ENCODE assay signal across 11 mouse cellular contexts in the genomic region with DNA sequence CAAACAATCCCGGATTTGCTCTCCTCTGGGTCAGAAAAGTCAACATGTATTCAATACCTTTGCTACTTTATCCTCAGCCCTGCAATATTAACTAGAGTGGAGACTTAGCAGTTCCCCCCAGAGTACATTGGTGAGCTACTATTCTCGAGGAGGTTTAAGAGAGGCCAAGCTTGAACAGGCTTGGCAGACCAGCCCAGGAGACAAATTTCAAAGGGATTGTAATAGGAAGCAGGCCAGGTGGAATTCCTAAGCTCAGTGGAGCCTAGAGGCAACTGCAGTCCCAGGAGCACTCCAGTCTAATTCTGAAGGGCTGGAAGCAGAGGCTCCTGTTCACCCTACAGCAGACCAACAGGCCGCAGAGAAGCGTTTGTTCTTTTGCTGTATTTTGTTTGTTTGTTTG. TPM values are rescaled to one million over a fixed set of nuclear protein-coding genes. Genes with fewer than 3 reads are reported as not detected.
A peak's percentile ranks its signal among the peaks of the same experiment; 100 is the strongest.
DNase-seq lines count a peak whose midpoint lies in the region; ATAC-seq and TF ChIP-seq lines count a peak whose summit lies in the region.
"Had no signal": no experiment of that assay in that cellular context is flagged by ENCODE, and none has a peak within 500 bp of the region (broad histone marks: within the 10 kb centered on the region; RNA-seq: fewer than 3 reads in every experiment).

No protein-coding gene starts in this region.

- no peaks in the 10 kb centered on the region for H3K9me3 ChIP-seq in midbrain, embryonic 12.5 days
- H3K9me3 ChIP-seq in midbrain, embryonic 11.5 days (ENCODE audit: control insufficient read depth, low read length), result no peaks in the 10 kb centered on the region
- H3K9me3 ChIP-seq in forebrain, postnatal 0 days (ENCODE audit: low read length), result no peaks in the 10 kb centered on the region
- no peaks in the 10 kb centered on the region for H3K9me3 ChIP-seq in neural tube, embryonic 14.5 days (ENCODE audit: control insufficient read depth, low read length)

- 38% methylated on average over 4 of the region's 4 CpGs for WGBS in midbrain, embryonic 12.5 days
- WGBS in midbrain, embryonic 11.5 days, result 33% methylated on average over 4 of the region's 4 CpGs
- 50% methylated on average over 4 of the region's 4 CpGs for WGBS in forebrain, postnatal 0 days
- 45% methylated on average over 4 of the region's 4 CpGs for whole genome bisulfite sequencing in neural tube, embryonic 14.5 days

- no peak for ATAC-seq in midbrain, embryonic 12.5 days (ENCODE audit: low FRiP score, low read depth)
- no peak; the same call in 1 of the 2 replicates for ATAC-seq in midbrain, embryonic 11.5 days (ENCODE audit: low FRiP score)
- ATAC-seq in forebrain, postnatal 0 days, result no peak
- ATAC-seq in neural tube, embryonic 14.5 days (ENCODE audit: low read depth), result no peak

- H3K4me2 ChIP-seq in midbrain, embryonic 12.5 days (replicated peaks), result 0 out of 2 replicates have a peak overlapping the region, but pooled peaks have one; percentile 57
- no peak overlapping the region for H3K4me2 ChIP-seq in midbrain, embryonic 11.5 days
- H3K4me2 ChIP-seq in forebrain, postnatal 0 days (ENCODE audit: low read depth), result peak overlapping the region; percentile 54
- H3K4me2 ChIP-seq in neural tube, embryonic 14.5 days (ENCODE audit: low read depth, low read length), result peak overlapping the region; percentile 54

- no peak overlapping the region for H3K27ac ChIP-seq in midbrain, embryonic 12.5 days (replicated peaks)
- no peak overlapping the region for H3K27ac ChIP-seq in midbrain, embryonic 11.5 days (ENCODE audit: low read depth, low read length)
- H3K27ac ChIP-seq in forebrain, postnatal 0 days (ENCODE audit: low read depth, low read length), result no peak overlapping the region
- no peak overlapping the region for H3K27ac ChIP-seq in neural tube, embryonic 14.5 days (ENCODE audit: low read depth, low read length)
- H3K27ac ChIP-seq: heart, adult 2 months had no signal

- DNase-seq in midbrain, embryonic 11.5 days (ENCODE audit: low spot score, missing footprints), result no peak
- DNase-seq in cerebellum, postnatal 10 days, result peak; percentile 37 to 57
- DNase-seq in forebrain, postnatal 0 days, result no peak
- no peak for DNase-seq in frontal cortex, postnatal 14 days (ENCODE audit: low spot score in 2 of 2)
- no peak for DNase-seq in lung, adult 18-20 months
- DNase-seq: heart, adult 2 months; lung, postnatal 36 days; right cerebral cortex, postnatal 14 days had no signal

- H3K27me3 ChIP-seq in midbrain, embryonic 12.5 days, result no peaks in the 10 kb centered on the region
- no peaks in the 10 kb centered on the region for H3K27me3 ChIP-seq in midbrain, embryonic 11.5 days (ENCODE audit: control insufficient read depth, insufficient read depth, low read length)
- H3K27me3 ChIP-seq in forebrain, postnatal 0 days (ENCODE audit: insufficient read depth, low read length), result no peaks in the 10 kb centered on the region
- no peaks in the 10 kb centered on the region for H3K27me3 ChIP-seq in neural tube, embryonic 14.5 days (ENCODE audit: control insufficient read depth, insufficient read depth, low read length)

- no peak overlapping the region for H3K9ac ChIP-seq in midbrain, embryonic 12.5 days (replicated peaks)
- H3K9ac ChIP-seq in midbrain, embryonic 11.5 days (ENCODE audit: low read length), result no peak overlapping the region
- H3K9ac ChIP-seq in forebrain, postnatal 0 days, result no peak overlapping the region
- no peak overlapping the region for H3K9ac ChIP-seq in neural tube, embryonic 14.5 days (replicated peaks; ENCODE audit: low read depth, low read length)

- no peak overlapping the region for H3K4me3 ChIP-seq in midbrain, embryonic 12.5 days
- no peak overlapping the region for H3K4me3 ChIP-seq in midbrain, embryonic 11.5 days (ENCODE audit: low read depth, low read length)
- H3K4me3 ChIP-seq in forebrain, postnatal 0 days (ENCODE audit: low read depth, low read length), result 0 out of 2 replicates have a peak overlapping the region, but pooled peaks have one; percentile 92
- H3K4me3 ChIP-seq in neural tube, embryonic 14.5 days (ENCODE audit: low read depth, low read length), result peak overlapping the region; percentile 88; the same call in 1 of the 2 replicates
- H3K4me3 ChIP-seq: heart, adult 2 months had no signal

- H3K36me3 ChIP-seq in midbrain, embryonic 12.5 days, result no peaks in the 10 kb centered on the region
- no peaks in the 10 kb centered on the region for H3K36me3 ChIP-seq in midbrain, embryonic 11.5 days (ENCODE audit: control insufficient read depth, insufficient read depth, low read length)
- H3K36me3 ChIP-seq in forebrain, postnatal 0 days (ENCODE audit: insufficient read depth), result no peaks in the 10 kb centered on the region
- no peaks in the 10 kb centered on the region for H3K36me3 ChIP-seq in neural tube, embryonic 14.5 days (ENCODE audit: control insufficient read depth, insufficient read depth, low read length)

- TF ChIP-seq CTCF in forebrain, postnatal 0 days (IDR thresholded peaks at IDR 0.05; ENCODE audit: low read depth), result no peak

- peaks cover 20% of the 10 kb centered on the region for H3K4me1 ChIP-seq in midbrain, embryonic 12.5 days
- peaks cover 9% of the 10 kb centered on the region; the same call in 1 of the 2 replicates for H3K4me1 ChIP-seq in midbrain, embryonic 11.5 days (ENCODE audit: control insufficient read depth, insufficient read depth, low read length)
- peaks cover 7% of the 10 kb centered on the region; the same call in 1 of the 2 replicates for H3K4me1 ChIP-seq in forebrain, postnatal 0 days (ENCODE audit: insufficient read depth)
- H3K4me1 ChIP-seq in neural tube, embryonic 14.5 days (ENCODE audit: control insufficient read depth, insufficient read depth, low read length), result peaks cover 4% of the 10 kb centered on the region

RNA-seq across cellular contexts. Expression of gene Grik2, which starts 1.1 kb away (rescaled TPM):
- polyA plus RNA-seq in midbrain, embryonic 12.5 days (2016; fragmentation: Nextera tagmentation; extraction: Ambion mirVana), result 20.2 and 23.9 TPM in 2 replicates
- 15.5 and 17.5 TPM in 2 replicates for polyA plus RNA-seq in midbrain, embryonic 11.5 days (2014; fragmentation: Nextera tagmentation; extraction: Ambion mirVana)
- total RNA-seq in forebrain, postnatal 0 days (2014; rRNA removed), result 98.9 and 102 TPM in 2 replicates
- polyA plus RNA-seq in forebrain, postnatal 0 days (2015; fragmentation: Nextera tagmentation; extraction: Ambion mirVana), result 17.9 and 30.2 TPM in 2 replicates
- polyA plus RNA-seq in neural tube, embryonic 14.5 days (2014; fragmentation: Nextera tagmentation; extraction: Ambion mirVana), result 53.9 and 69.6 TPM in 2 replicates
- total RNA-seq: liver, adult 2 months had no signal
- polyA plus RNA-seq: liver, adult 2 months had no signal

Comparison
In these comparisons a context has a peak if more than half of its experiments do, and no peak if none do; other contexts are left out.
1. H3K4me3 ChIP-seq: peak in forebrain, postnatal 0 days (single experiment) and neural tube, embryonic 14.5 days (single experiment); none in midbrain, embryonic 12.5 days (single experiment) and midbrain, embryonic 11.5 days (single experiment).
2. DNase-seq: peak in cerebellum, postnatal 10 days (2 of 2); none in midbrain, embryonic 11.5 days (single experiment), forebrain, postnatal 0 days (single experiment), frontal cortex, postnatal 14 days (0 of 2) and lung, adult 18-20 months (0 of 2).